Mouse (Mus musculus) ovary, postnatal 14 days (tissue): ENCODE results near the gene Tead2.

ENCODE experiments used
- DNase-seq: peaks from one replicate; pipeline ENCODE4 v3.0.0; 2022; ENCODE audit warnings: low spot score

The Tead2 gene

DNA sequence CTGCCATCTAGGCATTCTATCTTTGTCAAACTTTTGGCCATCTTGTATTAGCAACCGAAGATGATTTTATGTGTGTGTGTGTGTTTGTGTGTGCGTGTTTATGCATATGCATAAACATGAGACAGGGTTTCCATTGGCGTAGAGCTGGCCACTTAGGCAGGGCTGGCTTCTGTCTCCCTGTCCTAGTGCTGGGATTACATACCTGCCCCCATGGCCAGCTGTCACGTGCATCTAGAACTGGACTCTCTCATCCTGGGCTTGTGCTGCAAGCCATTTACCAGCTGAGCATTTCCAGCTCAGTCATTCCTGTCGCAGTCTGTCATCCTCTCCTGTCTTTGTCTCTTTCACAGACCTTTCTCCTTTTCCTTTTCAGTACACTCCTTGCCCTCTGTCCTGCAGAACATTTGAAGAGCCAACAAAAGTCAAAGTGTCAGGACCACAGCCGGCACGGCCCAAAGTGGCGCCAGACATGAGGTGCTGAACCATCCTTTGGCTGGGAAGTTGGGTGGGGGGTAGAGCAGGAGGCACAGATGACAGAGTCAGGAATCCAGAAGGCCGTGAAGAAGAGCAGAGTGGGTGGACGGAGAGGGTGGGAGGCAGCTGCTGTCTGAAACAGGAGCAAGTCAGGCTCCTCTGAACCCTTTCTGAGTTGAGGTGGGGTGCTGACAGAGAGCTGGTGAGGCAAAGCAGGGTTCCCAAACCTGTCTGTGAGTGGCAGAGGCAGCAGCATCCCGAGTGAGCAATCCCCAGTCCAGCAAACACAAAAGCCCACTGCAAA is 41.7 kb downstream of the Tead2 start:
- DNase-seq: no peak

DNA sequence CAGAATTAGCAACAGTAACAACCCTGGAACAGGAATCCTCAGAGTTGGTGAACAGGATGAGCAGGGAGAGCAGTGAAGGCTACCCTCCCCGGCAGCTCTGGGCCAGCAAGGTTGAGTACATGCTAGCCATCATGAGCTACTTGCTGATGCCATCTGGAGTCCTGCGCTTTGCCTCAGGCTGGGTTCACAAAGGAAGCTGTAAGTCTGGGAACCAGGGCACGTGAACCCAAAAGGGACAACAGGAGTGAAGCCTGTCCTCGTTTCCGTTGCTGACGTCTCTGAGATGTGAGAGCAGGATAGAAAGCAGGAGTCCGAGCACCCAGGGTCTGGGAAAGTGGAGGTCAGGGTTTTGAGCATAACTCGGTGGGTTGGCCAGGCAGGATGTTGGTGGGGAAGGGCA is 43.7 kb downstream of the Tead2 start:
- DNase-seq: no peak

DNA sequence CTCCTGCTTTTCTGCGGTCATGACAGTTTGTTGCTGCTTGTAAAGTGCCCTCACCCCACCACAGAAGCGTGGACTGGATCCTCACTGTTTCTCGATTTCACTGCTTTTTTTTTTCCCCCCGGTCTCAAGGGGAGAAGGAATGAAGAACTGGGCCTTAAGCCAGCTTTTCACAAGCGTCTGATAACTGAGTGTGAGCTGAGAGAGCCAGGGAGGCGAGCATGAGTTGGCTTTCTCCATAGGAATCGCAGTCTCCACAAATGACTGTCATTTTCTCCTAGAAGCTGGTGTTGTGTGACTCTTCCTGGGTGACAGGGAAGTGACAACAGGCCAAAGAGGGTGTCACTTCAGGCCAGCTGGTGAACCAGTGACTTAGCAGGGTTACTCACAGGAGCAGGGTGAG is 46.7 kb downstream of the Tead2 start:
- DNase-seq: no peak

DNA sequence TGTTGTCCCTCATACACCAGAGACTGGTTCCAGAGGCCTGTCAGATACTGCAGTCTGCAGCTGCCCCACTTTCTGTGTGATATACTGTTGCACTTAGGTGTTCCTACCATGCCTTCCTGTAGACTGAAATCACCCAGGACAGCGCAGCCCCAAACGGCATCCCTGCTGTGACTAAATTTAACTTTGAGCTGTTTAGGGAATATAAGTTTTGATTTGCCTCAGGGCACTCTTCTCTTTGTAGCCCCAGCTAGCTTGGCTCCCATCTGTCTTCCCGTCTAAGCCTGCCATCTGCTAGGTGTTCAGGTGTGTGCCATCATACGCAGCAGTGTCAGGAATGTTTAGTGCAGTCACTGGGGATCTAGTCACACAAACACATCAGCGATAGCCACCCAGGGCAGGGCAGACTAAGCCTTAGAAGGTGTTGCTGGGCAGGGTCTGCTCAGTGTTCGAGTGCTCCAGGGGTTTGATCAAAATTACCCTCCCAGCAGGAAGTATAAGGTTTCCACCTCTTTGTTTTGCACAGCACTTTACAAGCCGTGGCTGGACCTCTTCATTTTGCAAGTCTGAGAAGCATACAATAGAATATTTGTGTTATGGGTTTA is 47.6 kb downstream of the Tead2 start:
- DNase-seq: no peak

DNA sequence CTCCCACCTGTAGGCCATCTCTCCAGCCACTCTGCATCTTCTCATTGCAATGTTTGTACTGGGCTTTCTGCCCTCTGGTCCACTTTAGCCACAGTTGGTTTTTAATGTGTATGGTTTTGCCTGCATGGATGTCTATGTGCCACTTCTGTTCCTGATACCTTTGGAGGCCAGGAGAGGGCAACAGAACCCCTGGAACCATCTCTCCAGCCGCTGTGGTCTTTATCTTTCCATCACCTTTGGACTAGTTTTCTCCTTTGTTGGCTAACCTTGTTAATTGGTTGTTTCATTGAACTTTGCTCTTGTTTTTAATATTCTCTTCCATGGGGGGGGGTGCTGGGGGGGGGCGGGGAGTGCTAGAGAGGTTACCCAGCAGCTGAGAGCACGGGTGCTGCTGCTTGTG is 48.8 kb downstream of the Tead2 start:
- DNase-seq: no peak

DNA sequence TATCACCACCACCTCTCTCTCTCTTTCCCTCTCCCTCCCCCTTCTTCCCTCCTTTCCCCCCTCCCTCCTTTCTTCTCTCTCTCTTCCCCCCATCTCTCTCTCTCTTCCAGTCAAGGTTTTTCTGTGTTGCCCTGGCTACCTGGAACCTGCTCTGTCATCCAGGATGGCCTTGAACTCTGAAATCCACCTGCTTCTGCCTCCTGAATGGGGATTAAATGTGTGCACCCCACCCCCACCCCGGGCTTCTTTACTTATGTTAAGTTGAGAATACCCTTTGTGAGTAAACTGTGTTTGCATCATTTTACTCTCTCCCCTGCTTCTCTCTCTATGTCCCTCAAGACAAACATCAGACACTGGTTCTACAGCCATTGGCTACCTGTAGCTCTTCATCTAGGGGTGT is 50.0 kb downstream of the Tead2 start:
- DNase-seq: no peak

DNA sequence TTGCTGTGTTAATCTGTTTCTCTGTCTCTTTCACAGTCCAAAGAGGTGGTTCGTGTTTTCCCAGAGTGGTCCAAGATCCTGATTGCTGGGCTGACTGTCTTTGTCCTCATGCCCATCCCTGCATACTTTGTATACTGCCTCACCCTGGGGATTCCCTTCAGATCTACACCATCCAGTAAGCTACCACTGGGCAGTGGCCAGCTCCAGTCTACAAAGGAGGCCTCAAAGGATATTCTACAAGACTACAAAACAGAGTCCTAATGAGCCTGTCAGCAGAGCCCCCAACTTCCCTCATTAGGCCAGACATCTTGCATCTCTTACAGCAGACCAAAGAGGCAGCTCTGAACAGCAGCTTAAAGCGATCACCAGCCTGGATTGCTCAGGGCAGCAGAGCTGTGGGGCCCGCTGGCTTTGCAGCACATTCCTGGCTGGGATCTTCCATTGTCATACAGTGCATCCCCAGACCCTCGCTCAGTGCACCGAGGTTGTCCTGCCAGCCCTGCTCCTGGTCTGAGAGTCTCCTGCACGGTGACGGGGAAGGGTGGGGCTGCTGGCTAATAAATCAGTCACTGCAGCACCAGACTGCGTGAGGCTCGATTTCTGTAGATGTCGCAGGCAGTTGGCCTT is 57.3 kb downstream of the Tead2 start:
- no peak for DNase-seq

DNA sequence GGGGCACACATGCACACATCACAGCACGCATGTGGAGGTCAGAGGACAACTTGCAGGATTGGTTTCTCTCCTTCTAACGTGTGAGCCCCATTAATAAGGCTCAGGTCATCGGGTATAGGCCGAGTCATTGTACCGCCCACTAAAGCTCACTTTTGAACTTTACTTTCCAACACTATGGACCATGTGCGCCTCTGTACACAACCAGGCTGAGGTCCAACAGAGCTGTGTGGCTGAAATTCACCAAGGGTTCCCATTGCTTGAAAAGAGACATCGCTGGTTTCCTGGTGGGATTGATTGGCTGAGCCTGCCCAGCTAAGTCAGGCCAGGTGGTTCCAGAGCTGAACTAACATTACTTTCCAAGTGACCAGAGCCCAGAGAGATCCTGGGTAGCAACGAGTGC is 58.1 kb downstream of the Tead2 start:
- DNase-seq: no peak

DNA sequence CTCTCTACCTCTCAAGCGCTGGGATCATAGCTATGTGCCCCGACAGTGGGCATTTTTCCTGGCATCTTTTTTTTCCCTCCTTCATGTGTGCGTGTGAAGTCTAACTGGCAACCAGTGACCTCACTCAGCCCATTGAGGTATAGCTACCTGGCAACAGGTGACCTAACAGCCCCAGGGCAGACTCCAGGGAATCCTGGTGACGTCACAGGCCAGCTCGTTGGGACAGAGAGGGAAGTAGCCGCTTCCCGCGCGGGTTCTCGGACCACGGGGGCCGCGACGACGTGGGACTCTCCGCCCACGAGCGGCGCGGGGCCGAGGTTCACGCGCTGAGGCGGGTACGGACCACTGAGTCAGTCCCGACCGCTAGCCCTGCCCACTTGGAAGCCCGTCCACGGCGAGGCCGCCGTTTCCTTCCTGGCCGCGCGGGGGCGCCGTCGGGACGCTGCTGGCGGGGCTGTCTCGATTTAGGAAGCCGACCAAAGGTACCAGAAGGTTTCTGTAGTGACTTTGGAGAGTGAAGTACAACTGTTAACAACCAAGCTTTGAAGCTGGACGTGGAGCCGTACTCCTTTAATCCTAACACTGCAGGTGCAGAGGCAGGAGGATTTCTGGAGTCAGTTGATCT is 61.7 kb downstream of the Tead2 start, which contains the start of gene Slc6a21:
Slc6a21 (plus strand) TSS at position 378 of the 625 bp plus-strand sequence.
- peak; percentile 83 for DNase-seq
